Mouse (Mus musculus) MEL (cell line): ENCODE results near the gene Rps11. TPM values are rescaled to one million over a fixed set of nuclear protein-coding genes. Genes with fewer than 3 reads are reported as not detected.

ENCODE experiments used
- DNase-seq: peaks from one replicate; pipeline ENCODE4 v3.0.0; 2011; ENCODE audit warnings: low read depth, low spot score
- H3K27ac ChIP-seq: 2 replicates; pipeline ENCODE4 v1.5.1; 2012; ENCODE audit warnings: low read depth, mild to moderate bottlenecking, control low read depth, low read length, moderate library complexity; ENCODE audit not compliant: control insufficient read depth
- H3K27me3 ChIP-seq, 2 experiments: fragments of 150-350 bp in 1 of 2; sonication (generic) in 1 of 2; 2 replicates each; pipeline ENCODE4 v1.6.1; 2012; ENCODE audit warnings: low read length in 2 of 2, mild to moderate bottlenecking in 2 of 2, improper control_type of control experiment in 1 of 2, moderate library complexity in 1 of 2; ENCODE audit not compliant: insufficient read depth in 2 of 2, control insufficient read depth in 1 of 2
- H3K36me3 ChIP-seq, 2 experiments: 2 replicates each; pipeline ENCODE4 v1.6.1; 2012 to 2014; ENCODE audit warnings: low read length in 2 of 2, improper control_type of control experiment in 1 of 2, inconsistent platforms in 1 of 2, mild to moderate bottlenecking in 1 of 2; ENCODE audit not compliant: insufficient read depth in 2 of 2, control insufficient read depth in 1 of 2
- H3K4me1 ChIP-seq, 2 experiments: fragments of 150-350 bp in 1 of 2; sonication (generic) in 1 of 2; 2 replicates each; pipeline ENCODE4 v1.6.1; 2012; ENCODE audit warnings: low read length in 2 of 2, improper control_type of control experiment in 1 of 2, mild to moderate bottlenecking in 1 of 2; ENCODE audit not compliant: insufficient read depth in 2 of 2, control insufficient read depth in 1 of 2
- H3K4me3 ChIP-seq, 2 experiments: fragments of 150-350 bp in 1 of 2; sonication (generic) in 1 of 2; 2 replicates each; pipeline ENCODE4 v1.5.1; 2012; ENCODE audit warnings: low read depth in 2 of 2, low read length in 2 of 2, mild to moderate bottlenecking in 2 of 2, moderate library complexity in 2 of 2, control low read depth in 1 of 2, improper control_type of control experiment in 1 of 2; ENCODE audit not compliant: control insufficient read depth in 1 of 2, insufficient read depth in 1 of 2
- H3K79me2 ChIP-seq: 2 replicates; pipeline ENCODE4 v1.6.1; 2012; ENCODE audit warnings: mild to moderate bottlenecking, low read length, moderate library complexity; ENCODE audit not compliant: control insufficient read depth, poor library complexity, insufficient read depth
- H3K9ac ChIP-seq: 2 replicates; pipeline ENCODE4 v1.6.1; 2012; ENCODE audit warnings: low read depth, mild to moderate bottlenecking, control low read depth, low read length, moderate library complexity; ENCODE audit not compliant: control insufficient read depth, poor library complexity, severe bottlenecking
- H3K9me3 ChIP-seq: fragments of 150-350 bp; sonication (generic); replicated peaks from 2 replicates; pipeline ENCODE4 v1.6.1; 2012; ENCODE audit warnings: mild to moderate bottlenecking, low read length, improper control_type of control experiment, moderate library complexity; ENCODE audit not compliant: insufficient read depth
- BHLHE40 ChIP-seq: IDR thresholded peaks from 2 replicates; pipeline ENCODE4 v1.6.1; 2012; ENCODE audit warnings: low read depth, mild to moderate bottlenecking, inconsistent platforms, low read length, improper control_type of control experiment, borderline replicate concordance
- CHD2 ChIP-seq: IDR thresholded peaks from 2 replicates; pipeline ENCODE4 v1.6.1; 2011; ENCODE audit warnings: low read length, improper control_type of control experiment
- CTCF ChIP-seq, 3 experiments: IDR thresholded peaks in 2 of 3; conservative IDR thresholded peaks in 1 of 3; 2 replicates each; pipeline ENCODE4 v1.5.1; 2011 to 2012; ENCODE audit warnings: low read length in 3 of 3, low read depth in 2 of 3, mild to moderate bottlenecking in 2 of 3, improper control_type of control experiment in 1 of 3, inconsistent platforms in 1 of 3, mixed read lengths in 1 of 3, moderate library complexity in 1 of 3; ENCODE audit not compliant: control insufficient read depth in 1 of 3, insufficient read depth in 1 of 3, poor library complexity in 1 of 3, severe bottlenecking in 1 of 3
- E2F4 ChIP-seq: IDR thresholded peaks from 2 replicates; pipeline ENCODE4 v1.6.1; 2011; ENCODE audit warnings: low read depth, low read length, improper control_type of control experiment, borderline replicate concordance
- ELF1 ChIP-seq: IDR thresholded peaks from 2 replicates; pipeline ENCODE4 v1.6.1; 2014; ENCODE audit warnings: low read depth, mild to moderate bottlenecking, inconsistent platforms, low read length, improper control_type of control experiment, moderate library complexity
- EP300 ChIP-seq, 2 experiments: IDR thresholded peaks; 2 replicates each; pipeline ENCODE4 v1.6.1; 2011; ENCODE audit warnings: improper control_type of control experiment in 2 of 2, low read length in 2 of 2, low read depth in 1 of 2, mild to moderate bottlenecking in 1 of 2
- ETS1 ChIP-seq: IDR thresholded peaks from 2 replicates; pipeline ENCODE4 v1.6.1; 2012; ENCODE audit warnings: low read depth, mild to moderate bottlenecking, inconsistent platforms, low read length, improper control_type of control experiment, moderate library complexity
- GABPA ChIP-seq: IDR thresholded peaks from 2 replicates; pipeline ENCODE4 v1.6.1; 2012; ENCODE audit warnings: low read depth, mild to moderate bottlenecking, inconsistent platforms, low read length, improper control_type of control experiment, moderate library complexity
- GATA1 ChIP-seq: IDR thresholded peaks from 2 replicates; pipeline ENCODE4 v1.6.1; 2011; ENCODE audit warnings: low read depth, low read length, improper control_type of control experiment
- HCFC1 ChIP-seq: IDR thresholded peaks from 2 replicates; pipeline ENCODE4 v1.6.1; 2012; ENCODE audit warnings: low read depth, mild to moderate bottlenecking, inconsistent platforms, low read length, improper control_type of control experiment, moderate library complexity
- JUND ChIP-seq: IDR thresholded peaks from 2 replicates; pipeline ENCODE4 v1.6.1; 2011; ENCODE audit warnings: low read depth, mild to moderate bottlenecking, improper control_type of control experiment, low read length
- KAT2A ChIP-seq: conservative IDR thresholded peaks from 2 replicates; pipeline ENCODE4 v1.6.1; 2012; ENCODE audit warnings: low read depth, low read length, improper control_type of control experiment, inconsistent platforms
- MAX ChIP-seq: IDR thresholded peaks from 2 replicates; pipeline ENCODE4 v1.6.1; 2011; ENCODE audit warnings: low read length, improper control_type of control experiment
- MAZ ChIP-seq: IDR thresholded peaks from 2 replicates; pipeline ENCODE4 v1.6.1; 2012; ENCODE audit warnings: low read depth, mild to moderate bottlenecking, inconsistent platforms, low read length, improper control_type of control experiment
- MEF2A ChIP-seq: IDR thresholded peaks from 2 replicates; pipeline ENCODE4 v1.6.1; 2014; ENCODE audit warnings: low read depth, mild to moderate bottlenecking, inconsistent platforms, low read length, improper control_type of control experiment; ENCODE audit not compliant: poor library complexity, insufficient replicate concordance, severe bottlenecking; ENCODE audit errors: extremely low read depth
- MYB ChIP-seq: IDR thresholded peaks from 2 replicates; pipeline ENCODE4 v1.6.1; 2011; ENCODE audit warnings: mild to moderate bottlenecking, low read depth, low read length, improper control_type of control experiment
- MYC ChIP-seq: IDR thresholded peaks from 2 replicates; pipeline ENCODE4 v1.6.1; 2011; ENCODE audit warnings: low read depth, mild to moderate bottlenecking, low read length, improper control_type of control experiment, moderate library complexity
- NELFE ChIP-seq: IDR thresholded peaks from 2 replicates; pipeline ENCODE4 v1.6.1; 2011; ENCODE audit warnings: low read depth, low read length, improper control_type of control experiment
- NRF1 ChIP-seq: IDR thresholded peaks from 2 replicates; pipeline ENCODE4 v1.6.1; 2014; ENCODE audit warnings: low read depth, mild to moderate bottlenecking, inconsistent platforms, low read length, improper control_type of control experiment, moderate library complexity; ENCODE audit not compliant: poor library complexity, insufficient read depth, severe bottlenecking
- POLR2AphosphoS2 ChIP-seq: IDR thresholded peaks from 2 replicates; pipeline ENCODE4 v1.6.1; 2011; ENCODE audit warnings: low read length, improper control_type of control experiment
- RAD21 ChIP-seq: IDR thresholded peaks from 2 replicates; pipeline ENCODE4 v1.6.1; 2011; ENCODE audit warnings: mild to moderate bottlenecking, low read depth, low read length, improper control_type of control experiment
- SIN3A ChIP-seq: IDR thresholded peaks from 2 replicates; pipeline ENCODE4 v1.6.1; 2012; ENCODE audit warnings: low read length, improper control_type of control experiment, inconsistent platforms
- SMC3 ChIP-seq: IDR thresholded peaks from 2 replicates; pipeline ENCODE4 v1.6.1; 2011; ENCODE audit warnings: low read depth, low read length, improper control_type of control experiment
- TBP ChIP-seq: IDR thresholded peaks from 2 replicates; pipeline ENCODE4 v1.8.0; 2011; ENCODE audit warnings: low read depth, low read length, improper control_type of control experiment
- TCF12 ChIP-seq: IDR thresholded peaks from 2 replicates; pipeline ENCODE4 v1.6.1; 2014; ENCODE audit warnings: low read depth, mild to moderate bottlenecking, inconsistent platforms, low read length, improper control_type of control experiment, moderate library complexity
- UBTF ChIP-seq: IDR thresholded peaks from 2 replicates; pipeline ENCODE4 v1.6.1; 2012; ENCODE audit warnings: low read depth, mild to moderate bottlenecking, inconsistent platforms, low read length, improper control_type of control experiment, moderate library complexity, borderline replicate concordance; ENCODE audit not compliant: insufficient read depth
- USF1 ChIP-seq: IDR thresholded peaks from 2 replicates; pipeline ENCODE4 v1.6.1; 2014; ENCODE audit warnings: low read depth, mild to moderate bottlenecking, inconsistent platforms, low read length, improper control_type of control experiment, moderate library complexity
- USF2 ChIP-seq, 2 experiments: IDR thresholded peaks; 2 replicates each; pipeline ENCODE4 v1.6.1; 2011 to 2012; ENCODE audit warnings: improper control_type of control experiment in 2 of 2, low read length in 2 of 2, borderline replicate concordance in 1 of 2, inconsistent platforms in 1 of 2, low read depth in 1 of 2, mild to moderate bottlenecking in 1 of 2; ENCODE audit not compliant: insufficient read depth in 1 of 2
- ZC3H11A ChIP-seq: IDR thresholded peaks from 2 replicates; pipeline ENCODE4 v1.6.1; 2012; ENCODE audit warnings: low read depth, mild to moderate bottlenecking, inconsistent platforms, low read length, improper control_type of control experiment
- ZKSCAN1 ChIP-seq: IDR thresholded peaks from 2 replicates; pipeline ENCODE4 v1.6.1; 2012; ENCODE audit warnings: low read depth, mild to moderate bottlenecking, inconsistent platforms, low read length, improper control_type of control experiment, moderate library complexity
- ZMIZ1 ChIP-seq: IDR thresholded peaks from 2 replicates; pipeline ENCODE4 v1.6.1; 2012; ENCODE audit warnings: low read depth, mild to moderate bottlenecking, inconsistent platforms, low read length, improper control_type of control experiment, moderate library complexity
- ZNF384 ChIP-seq: IDR thresholded peaks from 2 replicates; pipeline ENCODE4 v1.6.1; 2012; ENCODE audit warnings: low read depth, mild to moderate bottlenecking, inconsistent platforms, low read length, improper control_type of control experiment
- polyA plus RNA-seq, 2 experiments: library from polyadenylated mRNA; stranded (reverse) in 1 of 2; unstranded in 1 of 2; fragments of >175 nt in 1 of 2; fragments of >200 nt in 1 of 2; gene quantifications; 2 replicates each; pipeline versions ENCODE4 v1.2.1 to v1.2.4; 2012; ENCODE audit warnings: low replicate concordance in 2 of 2, low read depth in 1 of 2; ENCODE audit not compliant: insufficient read length in 2 of 2, insufficient read depth in 1 of 2, missing spikeins in 1 of 2
- total RNA-seq: library from RNA; depleted of rRNA; stranded (reverse); fragments of 300-350 nt; gene quantifications from 2 replicates; pipeline ENCODE4 v1.2.3, GENCODE M21; 2012

Gene Rps11
- total and polyA plus RNA-seq, 3 experiments: 2,708 to 5,434 (median 3,189) TPM

GRCm38 (mm10) chr7:45172974-45173373 is 48.7 kb upstream of the Rps11 start:
- Histone ChIP-seq H3K27me3 (no peaks in the 10 kb centered on the region), H3K4me3 (no peak overlapping the region), H3K9ac (no peak overlapping the region), H3K27ac (no peak overlapping the region), H3K9me3 (no peaks in the 10 kb centered on the region), H3K36me3 (no peaks in the 10 kb centered on the region), H3K79me2 (no peaks in the 10 kb centered on the region), H3K4me1 (no peaks in the 10 kb centered on the region)
- peak; percentile 68 for DNase-seq
- no peak for TF ChIP-seq GABPA
- no peak for TF ChIP-seq BHLHE40
- no peak for TF ChIP-seq MYB
- no peak for TF ChIP-seq POLR2AphosphoS2
- TF ChIP-seq SMC3: peak; percentile 70
- no peak for TF ChIP-seq MEF2A
- no peak for TF ChIP-seq TCF12
- peak; percentile 29 for TF ChIP-seq RAD21
- no peak for TF ChIP-seq ZKSCAN1
- no peak for TF ChIP-seq CHD2
- TF ChIP-seq GATA1: no peak
- no peak for TF ChIP-seq NELFE
- TF ChIP-seq HCFC1: no peak
- TF ChIP-seq EP300 (IDR thresholded peaks at IDR 0.05; ENCODE audit: low read depth in 1 of 2, low read length in 2 of 2): no peak
- no peak for TF ChIP-seq KAT2A
- no peak for TF ChIP-seq E2F4
- TF ChIP-seq USF2 (IDR thresholded peaks at IDR 0.05; ENCODE audit: borderline replicate concordance in 1 of 2, insufficient read depth in 1 of 2, low read depth in 1 of 2, low read length in 2 of 2): no peak
- no peak for TF ChIP-seq USF1
- TF ChIP-seq ZC3H11A: peak; percentile 23; the same call in 1 of the 2 replicates
- no peak for TF ChIP-seq MYC
- no peak for TF ChIP-seq ETS1
- no peak for TF ChIP-seq TBP
- TF ChIP-seq CTCF (IDR thresholded peaks at IDR 0.05 in 2 of 3, conservative IDR thresholded peaks at IDR 0.05 in 1 of 3; ENCODE audit: control insufficient read depth in 1 of 3, insufficient read depth in 1 of 3, low read depth in 2 of 3, low read length in 3 of 3, poor library complexity in 1 of 3, severe bottlenecking in 1 of 3): peak; percentile 69 to 78 (median 70)
- TF ChIP-seq ZMIZ1: no peak
- TF ChIP-seq JUND: no peak
- no peak for TF ChIP-seq ELF1
- TF ChIP-seq MAZ: no peak
- 0 out of 2 replicates have a peak, but pooled peaks have one; percentile 7 for TF ChIP-seq ZNF384
- TF ChIP-seq NRF1: no peak
- TF ChIP-seq UBTF: no peak
- no peak for TF ChIP-seq MAX
- TF ChIP-seq SIN3A: 0 out of 2 replicates have a peak, but pooled peaks have one; percentile 26
